Mouse (Mus musculus) right cerebral cortex, postnatal 10 days (tissue): ENCODE results near the gene Psrc1.
A peak's percentile ranks its signal among the peaks of the same experiment; 100 is the strongest.

ENCODE experiments used
- DNase-seq, 2 experiments: peaks; one replicate each; pipeline ENCODE4 v3.0.0; 2021; ENCODE audit warnings: low spot score in 2 of 2

The Psrc1 gene

GRCm38 (mm10) chr3:108423844-108424801 is 40.5 kb downstream of the Psrc1 start:
- DNase-seq = peak; percentile 74 to 79

- DNase-seq = no peak
These were observed 41.4 kb downstream of the Psrc1 start for GRCm38 (mm10) chr3:108424944-108425623.

DNA sequence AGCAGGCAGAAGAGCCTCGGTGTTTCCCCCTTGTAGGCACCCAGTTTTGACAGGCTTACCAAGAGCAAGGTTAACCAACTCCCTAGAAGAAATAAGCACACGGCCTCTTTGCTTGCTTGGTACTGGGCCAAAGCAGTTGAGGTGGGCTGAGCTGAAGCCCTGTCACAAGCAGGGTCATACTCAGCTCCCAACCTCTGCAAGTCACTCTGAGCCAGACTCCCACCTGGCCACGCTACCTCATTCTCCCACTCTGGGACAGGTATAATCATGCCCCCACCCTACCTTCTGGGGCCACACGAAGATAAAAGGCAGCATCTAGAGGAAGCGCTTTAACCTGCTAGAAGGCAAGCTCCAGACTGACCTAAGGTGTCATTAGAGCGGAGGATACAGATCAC is 42.0 kb downstream of the Psrc1 start:
- no peak for DNase-seq

DNA sequence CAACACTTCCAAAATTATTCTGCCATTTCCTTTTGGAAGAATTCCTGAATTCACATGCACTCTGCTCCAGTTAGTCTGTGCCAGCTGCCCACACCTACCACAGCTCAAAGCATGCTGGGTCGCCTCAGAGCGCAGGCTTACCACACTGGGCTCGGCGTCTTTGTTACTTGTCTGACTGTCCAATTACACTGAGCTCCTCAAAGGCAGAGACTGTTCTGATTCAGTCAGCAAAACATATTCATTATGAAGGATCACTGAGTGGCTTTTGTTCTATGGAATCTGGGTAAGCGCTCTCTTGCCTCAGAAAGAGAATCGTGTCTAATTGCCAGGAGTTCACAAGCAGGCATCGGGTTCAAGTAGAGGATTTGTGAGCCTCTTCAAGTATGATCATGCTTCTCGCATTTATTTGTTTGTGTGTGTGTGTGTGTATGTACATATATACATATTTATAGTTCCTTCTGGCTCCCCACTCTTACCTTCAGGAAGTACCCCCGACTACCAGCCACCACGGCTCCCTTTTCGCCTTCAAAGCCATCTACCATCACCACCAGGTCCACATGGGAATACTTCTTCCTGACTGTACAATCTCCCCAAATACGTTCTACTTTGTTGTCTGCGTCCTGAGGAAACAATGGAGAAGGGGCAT is 49.0 kb downstream of the Psrc1 start:
- DNase-seq = no peak

DNA sequence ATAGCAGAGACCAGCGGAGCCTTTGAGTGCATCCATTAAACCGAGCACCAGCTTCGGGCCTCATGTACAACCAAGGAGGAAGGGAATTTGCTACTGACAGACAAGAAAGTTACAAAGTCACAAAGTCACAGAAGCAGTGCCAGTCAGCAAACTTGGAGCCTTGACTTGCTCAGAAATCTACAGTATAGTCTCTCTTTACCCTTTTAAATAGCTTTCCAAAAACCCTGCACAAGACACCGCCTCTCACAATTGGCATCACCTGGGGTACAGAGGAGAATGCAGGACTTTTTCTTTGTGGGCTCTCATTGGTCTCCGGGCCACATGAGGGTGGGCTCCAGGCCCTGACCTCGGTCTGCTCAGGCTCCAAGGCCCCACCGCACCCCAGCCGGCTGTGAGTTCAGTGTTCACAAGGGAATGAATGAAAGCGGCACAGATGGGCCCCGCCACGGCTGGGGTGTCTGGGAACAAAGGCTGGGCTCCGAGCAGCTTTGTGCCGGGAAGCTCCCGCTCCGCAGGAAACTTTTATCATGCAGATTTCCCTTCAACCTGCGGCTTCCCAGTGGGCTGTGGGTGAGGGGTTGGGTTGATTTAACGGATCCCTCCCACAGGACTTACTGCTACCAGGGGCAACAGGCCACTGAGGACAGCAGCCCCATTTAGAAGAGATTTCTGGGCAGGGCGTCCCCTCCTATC is 49.7 kb downstream of the Psrc1 start:
- DNase-seq = no peak

DNA sequence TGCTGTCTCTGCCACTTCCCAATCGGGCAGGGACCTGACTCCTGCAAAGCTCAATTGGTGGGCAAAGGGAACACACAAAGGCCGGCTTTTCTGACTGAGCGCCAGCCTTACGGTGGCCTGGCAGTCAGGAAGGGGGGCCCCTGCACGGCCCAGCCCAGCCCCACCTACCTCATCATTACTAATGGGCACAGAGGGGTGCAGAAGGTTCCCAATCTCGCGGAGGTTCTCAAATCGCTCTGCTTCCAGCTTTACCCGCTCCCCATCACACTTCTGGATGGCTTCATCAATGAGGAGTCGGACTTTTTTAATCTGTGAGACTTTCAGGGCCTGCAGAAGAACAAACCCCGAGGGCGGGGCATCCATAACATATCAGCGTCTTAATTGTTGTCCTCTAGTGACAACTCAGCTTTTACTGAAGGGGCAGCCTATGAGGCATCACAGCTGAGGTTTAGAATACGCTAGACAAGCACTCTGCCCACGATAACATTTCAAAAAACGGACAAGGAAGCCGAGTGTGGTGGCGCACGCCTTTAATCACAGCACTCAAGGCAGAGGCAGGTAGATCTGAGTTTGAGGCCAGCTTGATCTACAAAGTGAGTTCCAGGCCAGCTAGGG is 50.3 kb downstream of the Psrc1 start:
- no peak for DNase-seq

DNA sequence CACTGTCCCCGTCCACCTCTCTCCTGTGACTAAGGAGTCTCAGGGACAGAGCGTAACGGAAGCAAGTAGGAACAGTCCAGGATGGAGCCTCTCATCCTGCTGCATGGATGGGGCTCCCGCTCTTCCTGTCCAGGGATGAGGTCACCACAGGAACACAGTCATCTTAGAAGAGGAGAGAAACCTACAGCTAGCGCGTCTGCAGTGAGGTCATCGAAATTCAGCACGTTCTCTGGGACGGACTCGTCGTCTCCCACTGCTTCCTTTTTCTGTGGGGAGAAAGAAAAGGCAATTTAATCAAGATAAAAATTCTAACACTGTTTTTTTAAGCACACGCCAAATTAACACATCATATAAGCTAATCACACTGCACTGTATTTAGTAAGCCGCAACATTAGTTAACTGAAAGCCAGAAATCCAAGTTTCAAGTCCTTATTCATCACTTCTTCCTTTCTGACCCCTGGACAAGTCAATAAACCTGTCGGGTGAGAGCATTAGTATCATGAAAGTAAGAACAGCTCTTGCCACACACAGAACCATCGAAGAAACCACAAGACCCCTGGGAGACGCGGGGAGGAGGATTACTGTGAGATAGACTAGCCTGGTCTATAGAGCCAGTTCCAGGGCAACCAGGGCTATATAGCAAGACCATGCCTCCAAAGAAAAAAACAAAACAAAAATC is 52.2 kb downstream of the Psrc1 start:
- no peak for DNase-seq

DNA sequence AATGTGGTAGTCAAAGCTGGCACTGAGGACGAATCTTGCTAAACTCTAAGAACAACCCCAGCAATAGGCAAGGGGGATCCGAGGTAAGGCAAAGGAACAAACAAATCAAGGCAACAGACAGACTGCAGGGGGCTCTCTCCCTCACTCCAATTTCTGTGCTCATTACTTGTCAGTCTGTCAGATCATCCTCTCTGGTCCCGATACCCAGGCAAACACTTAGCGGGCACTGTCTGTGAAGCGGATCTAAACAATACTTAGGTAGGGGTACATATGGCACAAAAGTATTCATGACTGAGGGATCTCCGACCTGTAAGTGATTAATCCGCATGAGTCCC is 52.7 kb downstream of the Psrc1 start:
- no peak for DNase-seq
